Mouse (Mus musculus) megakaryocyte, embryonic 14.5 days (primary cell): Measurements from ENCODE around the gene Eefsec.

Experiments
- FLI1 ChIP-seq: IDR thresholded peaks from 2 replicates; pipeline ENCODE4 v1.6.1; 2012; ENCODE audit warnings: low read length, inconsistent platforms, mixed read lengths
- GATA1 ChIP-seq: IDR thresholded peaks from 3 replicates; pipeline ENCODE4 v1.6.1; 2012; ENCODE audit warnings: mixed read lengths, low read length, inconsistent platforms, borderline replicate concordance

DNA sequence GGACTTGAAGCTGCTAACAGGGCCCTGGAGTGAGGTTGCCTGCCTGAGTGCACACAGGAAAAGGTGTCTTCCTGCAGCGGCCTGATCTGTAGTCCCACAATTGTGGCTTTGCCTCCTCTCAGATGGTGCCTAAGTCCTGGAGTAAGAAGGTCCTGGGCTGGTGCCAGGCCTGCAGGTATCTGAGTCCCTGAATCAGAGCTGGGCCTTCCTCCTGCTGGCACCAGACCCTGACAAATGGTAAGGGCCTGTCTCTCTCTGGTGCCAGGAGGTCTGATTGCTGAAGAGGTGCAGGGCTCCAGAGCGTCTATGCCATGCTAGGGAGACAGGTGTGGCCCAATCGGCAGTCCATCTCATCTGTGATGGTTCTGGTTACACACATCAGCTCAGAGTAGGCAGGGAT is 186.7 kb downstream of the Eefsec start:
- TF ChIP-seq GATA1: no peak
- no peak for TF ChIP-seq FLI1
